Mouse (Mus musculus): ENCODE measurements around the gene Ext2. TPM values are rescaled to one million over a fixed set of nuclear protein-coding genes. Genes with fewer than 3 reads are reported as not detected.

Ext2 gene
- polyA plus RNA-seq, 1 experiment = not detected

DNA sequence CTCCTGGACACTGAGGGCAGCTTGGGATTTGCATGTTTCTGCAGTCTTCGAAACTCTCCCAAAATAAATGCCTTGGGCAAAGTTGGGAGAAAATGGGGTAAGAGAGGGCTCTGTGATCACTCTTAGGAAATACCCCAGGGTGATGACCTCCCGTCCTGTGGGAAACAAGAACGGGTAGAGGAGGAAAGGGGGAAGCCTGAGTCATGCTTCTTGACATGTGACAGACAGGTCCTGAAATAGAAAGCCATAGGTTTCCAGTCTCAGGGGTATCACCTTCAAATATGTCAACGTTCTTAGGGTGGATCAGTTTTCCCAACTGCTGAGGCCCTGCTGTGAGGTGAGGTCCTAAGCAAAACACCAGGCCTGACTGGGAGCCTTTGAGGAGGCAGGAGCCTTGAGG is 46.9 kb downstream of the Ext2 start:
- H3K4me3 ChIP-seq (ENCODE audit: insufficient read depth, low read depth, low read length) = no peak overlapping the region
- WGBS = 71% methylated on average over 4 of the region's 4 CpGs

GRCm38 (mm10) chr2:93774946-93775345 is 47.4 kb downstream of the Ext2 start:
- WGBS = 85% methylated on average over 5 of the region's 5 CpGs
- Histone ChIP-seq H3K27ac (ENCODE audit: insufficient read depth, low read depth, low read length) (no peak overlapping the region), H3K4me1 (ENCODE audit: control insufficient read depth, insufficient read depth, low read length) (peaks cover 25% of the 10 kb centered on the region), H3K4me3 (ENCODE audit: insufficient read depth, low read depth, low read length) (no peak overlapping the region)
- no peak for TF ChIP-seq POLR2A (IDR thresholded peaks at IDR 0.05; ENCODE audit: insufficient read depth, low read depth, low read length)
- no peak for TF ChIP-seq CTCF (IDR thresholded peaks at IDR 0.05; ENCODE audit: insufficient read depth, low read depth, low read length)

More for the DNA sequence above, 46.9 kb downstream of the Ext2 start:
- no peak overlapping the region for H3K27ac ChIP-seq (ENCODE audit: insufficient read depth, low read depth, low read length)
- no peak for TF ChIP-seq CTCF (IDR thresholded peaks at IDR 0.05; ENCODE audit: insufficient read depth, low read depth, low read length)
- TF ChIP-seq POLR2A (IDR thresholded peaks at IDR 0.05; ENCODE audit: insufficient read depth, low read depth, low read length) = no peak
- peaks cover 25% of the 10 kb centered on the region for H3K4me1 ChIP-seq (ENCODE audit: control insufficient read depth, insufficient read depth, low read length)

- WGBS = 68% methylated on average over 4 of the region's 4 CpGs
- Histone ChIP-seq H3K4me3 (ENCODE audit: insufficient read depth, low read depth, low read length) (no peak overlapping the region), H3K27ac (ENCODE audit: insufficient read depth, low read depth, low read length) (no peak overlapping the region), H3K4me1 (ENCODE audit: control insufficient read depth, insufficient read depth, low read length) (peaks cover 17% of the 10 kb centered on the region)
- TF ChIP-seq CTCF (IDR thresholded peaks at IDR 0.05; ENCODE audit: insufficient read depth, low read depth, low read length) = no peak
- no peak for TF ChIP-seq POLR2A (IDR thresholded peaks at IDR 0.05; ENCODE audit: insufficient read depth, low read depth, low read length)
Measured at GRCm38 (mm10) chr2:93772765-93773085, 49.6 kb downstream of the Ext2 start.

GRCm38 (mm10) chr2:93772054-93772764 is 50.2 kb downstream of the Ext2 start:
- H3K4me1 ChIP-seq (ENCODE audit: control insufficient read depth, insufficient read depth, low read length) = peaks cover 17% of the 10 kb centered on the region
- no peak for TF ChIP-seq CTCF (IDR thresholded peaks at IDR 0.05; ENCODE audit: insufficient read depth, low read depth, low read length)
- TF ChIP-seq POLR2A (IDR thresholded peaks at IDR 0.05; ENCODE audit: insufficient read depth, low read depth, low read length) = no peak
- no peak overlapping the region for H3K27ac ChIP-seq (ENCODE audit: insufficient read depth, low read depth, low read length)
- WGBS = 62% methylated on average over 16 of the region's 16 CpGs
- H3K4me3 ChIP-seq (ENCODE audit: insufficient read depth, low read depth, low read length) = no peak overlapping the region

DNA sequence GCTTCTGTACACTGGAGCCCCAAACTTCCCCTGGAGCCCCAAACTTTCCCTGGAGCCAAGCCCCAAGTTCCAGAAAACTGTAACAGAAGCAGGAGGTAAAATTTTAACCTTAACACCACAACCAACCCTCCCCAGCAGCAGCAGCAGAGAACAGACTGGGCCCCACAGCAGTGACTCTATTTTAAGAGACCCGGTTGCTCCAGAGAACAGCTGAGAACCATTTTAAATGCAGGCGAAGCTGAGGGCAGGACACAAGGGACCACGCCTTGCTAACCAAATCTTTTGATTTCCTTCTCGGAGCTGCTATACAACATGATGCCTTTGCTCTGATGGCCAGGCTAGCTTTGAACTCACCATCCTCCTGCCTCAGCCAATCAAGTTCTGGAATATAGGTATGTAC is 51.5 kb downstream of the Ext2 start:
- peaks cover 14% of the 10 kb centered on the region for H3K4me1 ChIP-seq (ENCODE audit: control insufficient read depth, insufficient read depth, low read length)
- no peak for TF ChIP-seq POLR2A (IDR thresholded peaks at IDR 0.05; ENCODE audit: insufficient read depth, low read depth, low read length)
- TF ChIP-seq CTCF (IDR thresholded peaks at IDR 0.05; ENCODE audit: insufficient read depth, low read depth, low read length) = no peak
- WGBS = 68% methylated on average over 4 of the region's 4 CpGs

DNA sequence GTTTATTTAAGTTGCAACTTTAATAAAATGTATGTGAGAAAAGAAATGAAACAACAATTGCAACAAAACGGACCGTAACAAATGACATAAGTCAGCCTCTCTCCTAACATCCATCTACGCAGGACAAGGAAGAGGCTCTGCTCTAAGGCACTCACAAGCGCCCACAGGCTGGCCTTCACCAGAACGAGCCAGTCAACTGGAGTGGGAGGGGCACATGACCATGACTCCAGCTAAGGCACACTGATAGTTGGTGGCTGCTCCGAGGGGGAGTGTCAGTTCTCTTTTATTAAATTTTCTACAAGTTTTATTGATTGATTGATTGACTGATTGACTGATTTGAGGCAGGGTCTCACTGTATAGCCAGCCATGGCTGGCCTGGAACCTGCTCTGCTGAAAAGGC is 52.5 kb downstream of the Ext2 start:
- Histone ChIP-seq H3K27ac (ENCODE audit: insufficient read depth, low read depth, low read length) (no peak overlapping the region), H3K4me1 (ENCODE audit: control insufficient read depth, insufficient read depth, low read length) (peaks cover 10% of the 10 kb centered on the region), H3K4me3 (ENCODE audit: insufficient read depth, low read depth, low read length) (no peak overlapping the region)
- TF ChIP-seq POLR2A (IDR thresholded peaks at IDR 0.05; ENCODE audit: insufficient read depth, low read depth, low read length) = no peak
- no peak for TF ChIP-seq CTCF (IDR thresholded peaks at IDR 0.05; ENCODE audit: insufficient read depth, low read depth, low read length)
- 89% methylated on average over 6 of the region's 6 CpGs for WGBS

More for the DNA sequence above, 51.5 kb downstream of the Ext2 start:
- Histone ChIP-seq H3K27ac (ENCODE audit: insufficient read depth, low read depth, low read length) (no peak overlapping the region), H3K4me3 (ENCODE audit: insufficient read depth, low read depth, low read length) (no peak overlapping the region)

- Histone ChIP-seq H3K4me1 (ENCODE audit: control insufficient read depth, insufficient read depth, low read length) (peaks cover 2% of the 10 kb centered on the region; the same call in 1 of the 2 replicates), H3K4me3 (ENCODE audit: insufficient read depth, low read depth, low read length) (no peak overlapping the region), H3K27ac (ENCODE audit: insufficient read depth, low read depth, low read length) (no peak overlapping the region)
- WGBS = 93% methylated on average over 5 of the region's 5 CpGs
- TF ChIP-seq CTCF (IDR thresholded peaks at IDR 0.05; ENCODE audit: insufficient read depth, low read depth, low read length) (no peak), POLR2A (IDR thresholded peaks at IDR 0.05; ENCODE audit: insufficient read depth, low read depth, low read length) (no peak)
Measured at GRCm38 (mm10) chr2:93765721-93766120, 56.6 kb downstream of the Ext2 start.

DNA sequence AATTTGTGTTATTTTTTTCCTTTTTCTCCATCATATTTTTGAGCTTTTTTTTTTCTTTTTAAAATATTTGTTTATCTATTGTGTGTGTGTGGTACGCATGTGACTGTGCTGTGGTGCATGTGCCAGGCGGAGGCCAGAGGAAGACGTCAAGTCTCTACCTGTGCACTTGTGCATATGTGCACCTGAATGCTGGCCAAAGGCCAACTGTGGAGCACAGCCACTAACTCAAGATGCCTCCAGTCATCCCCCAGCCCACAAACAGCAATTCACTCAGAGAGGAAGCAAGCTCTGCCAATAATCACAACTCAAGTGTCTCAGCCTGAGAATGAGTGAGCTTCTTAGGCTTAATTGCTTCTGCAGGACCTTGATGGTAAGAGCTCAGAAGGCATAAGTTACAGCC is 58.2 kb downstream of the Ext2 start:
- H3K27ac ChIP-seq (ENCODE audit: insufficient read depth, low read depth, low read length) = no peak overlapping the region
- H3K4me1 ChIP-seq (ENCODE audit: control insufficient read depth, insufficient read depth, low read length) = peaks cover 6% of the 10 kb centered on the region
- no peak overlapping the region for H3K4me3 ChIP-seq (ENCODE audit: insufficient read depth, low read depth, low read length)
- TF ChIP-seq POLR2A (IDR thresholded peaks at IDR 0.05; ENCODE audit: insufficient read depth, low read depth, low read length) (no peak), CTCF (IDR thresholded peaks at IDR 0.05; ENCODE audit: insufficient read depth, low read depth, low read length) (no peak)
- WGBS = 95% methylated on average over 3 of the region's 3 CpGs

- TF ChIP-seq POLR2A (IDR thresholded peaks at IDR 0.05; ENCODE audit: insufficient read depth, low read depth, low read length) (no peak), CTCF (IDR thresholded peaks at IDR 0.05; ENCODE audit: insufficient read depth, low read depth, low read length) (no peak)
- Histone ChIP-seq H3K4me3 (ENCODE audit: insufficient read depth, low read depth, low read length) (no peak overlapping the region), H3K27ac (ENCODE audit: insufficient read depth, low read depth, low read length) (no peak overlapping the region), H3K4me1 (ENCODE audit: control insufficient read depth, insufficient read depth, low read length) (peaks cover 17% of the 10 kb centered on the region)
- WGBS = 62% methylated on average over 3 of the region's 3 CpGs
Measured at GRCm38 (mm10) chr2:93760389-93760788, 62.0 kb downstream of the Ext2 start.

Measured in olfactory bulb, adult 2 months (tissue).